Mouse (Mus musculus): ENCODE measurements around the gene G530012D18Rik. TPM values are rescaled to one million over a fixed set of nuclear protein-coding genes. Genes with fewer than 3 reads are reported as not detected.
"Not testable (repeated sequence)": the region's sequence is repeated elsewhere in the genome, so short reads cannot be mapped to it uniquely, and the experiment has no call there.

The G530012D18Rik gene
- total RNA-seq (2021), result not detected
- long read RNA-seq, experiment 1, result 0 reads
- long read RNA-seq, experiment 2, result 0 reads

DNA sequence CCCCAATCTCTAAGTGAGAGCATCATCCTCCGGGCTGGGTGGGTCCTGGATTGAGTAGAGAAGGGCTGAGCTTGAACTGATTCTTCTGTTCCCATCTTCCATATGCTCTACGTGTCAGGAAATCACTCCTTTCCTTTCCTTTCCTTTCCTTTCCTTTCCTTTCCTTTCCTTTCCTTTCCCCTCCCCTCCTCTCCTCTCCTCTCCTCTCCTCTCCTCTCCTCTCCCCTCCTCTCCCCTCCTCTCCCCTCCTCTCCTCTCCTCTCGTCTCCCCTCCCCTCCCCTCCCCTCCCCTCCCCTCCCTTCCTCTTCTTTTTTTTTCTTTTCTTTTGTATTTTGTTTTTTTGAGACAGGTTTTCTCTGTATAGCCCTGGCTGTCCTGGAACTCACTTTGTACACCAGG, at the start of gene G530012D18Rik:
Gene G530012D18Rik (plus strand): TSS at position 301 of the 400 bp plus-strand sequence.
- not testable (repeated sequence) for DNase-seq

DNA sequence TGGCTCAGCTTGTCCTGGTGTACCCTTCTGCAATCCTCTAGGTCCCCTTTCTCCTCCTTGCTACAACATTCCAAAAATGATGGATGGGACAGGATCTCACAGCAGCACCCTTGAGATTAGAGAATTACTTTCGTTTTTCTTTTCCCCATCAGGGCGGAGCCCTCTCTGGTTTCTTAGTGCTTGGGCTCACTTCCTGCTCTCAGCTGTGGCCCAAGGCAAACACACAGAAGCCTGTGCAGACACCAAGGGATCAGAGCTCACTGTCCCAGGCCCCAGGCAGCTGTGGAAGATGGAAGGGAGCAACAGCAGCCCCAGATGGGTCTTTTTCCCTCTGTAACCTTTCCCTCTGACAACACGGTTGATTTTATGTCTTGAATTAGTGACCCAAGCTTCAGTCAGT, 49.1 kb upstream of the G530012D18Rik start:
- not testable (repeated sequence) for DNase-seq

DNA sequence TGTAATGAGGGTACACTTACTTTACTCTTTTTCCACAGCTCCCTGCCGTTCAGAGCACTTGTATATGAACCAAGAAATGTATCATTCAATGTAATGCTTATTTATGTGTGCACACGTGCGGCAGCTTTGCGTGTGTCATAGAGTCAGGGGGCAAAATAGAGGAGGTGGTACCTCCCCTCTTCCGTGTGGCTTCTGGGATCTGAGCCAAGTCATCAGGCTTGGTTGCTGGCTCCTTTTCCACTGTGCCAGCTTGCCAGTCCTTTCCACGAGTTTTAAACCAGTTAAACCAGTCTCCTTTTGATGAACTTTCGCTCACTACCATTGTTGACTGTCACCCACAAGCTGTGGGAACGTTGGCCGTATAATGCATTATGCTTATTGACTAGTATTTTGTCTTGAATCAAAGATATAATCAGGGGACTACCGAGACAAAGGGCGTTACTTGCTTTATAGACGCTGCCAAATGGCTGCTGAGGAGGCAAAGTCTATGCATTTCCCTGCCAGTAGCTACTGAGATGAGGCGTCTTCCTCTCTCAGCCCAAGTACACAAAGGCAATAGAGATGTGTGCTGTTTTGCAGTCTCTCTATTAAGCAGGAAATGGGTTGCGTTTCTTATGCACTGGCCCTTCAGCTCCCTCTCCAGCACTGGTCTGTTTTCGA, 46.9 kb upstream of the G530012D18Rik start:
- DNase-seq, result peak; percentile 10

DNA sequence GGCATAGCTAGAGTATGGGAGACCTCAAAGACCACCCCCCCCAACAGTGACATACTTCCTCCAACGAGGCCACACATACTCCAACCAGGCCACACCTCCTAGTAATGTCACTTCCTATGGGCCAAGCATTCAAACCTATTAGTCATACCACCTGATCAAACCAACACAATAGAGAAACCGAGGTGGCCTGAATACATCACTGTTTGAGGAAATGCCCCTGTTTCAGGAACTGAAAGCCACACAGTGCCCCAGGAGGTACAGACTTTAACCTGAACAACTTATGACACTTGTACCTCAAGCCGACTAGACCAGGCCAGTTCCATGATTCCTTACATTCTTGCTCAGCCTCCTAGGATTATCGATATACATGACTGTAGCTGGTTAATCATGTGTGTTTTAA, 31.7 kb upstream of the G530012D18Rik start:
- not testable (repeated sequence) for DNase-seq

DNA sequence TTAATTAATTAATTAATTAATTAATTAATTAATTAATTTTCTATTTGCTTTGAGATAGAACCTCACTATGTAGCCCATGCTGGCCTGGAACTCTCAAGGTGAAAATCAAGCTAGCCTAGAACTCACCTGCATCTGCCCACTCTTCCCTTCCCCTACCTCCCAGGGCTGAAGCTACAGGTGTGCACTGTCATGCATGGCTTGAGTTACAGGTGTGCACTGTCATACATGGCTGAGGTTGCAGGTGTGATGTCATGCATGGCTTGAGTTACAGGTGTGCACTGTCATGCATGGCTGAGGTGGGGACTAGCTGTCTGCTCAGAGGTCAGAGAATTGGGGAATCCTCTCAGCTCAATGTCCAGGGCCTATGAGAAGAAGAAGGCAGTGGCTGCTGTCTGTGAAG, 29.0 kb upstream of the G530012D18Rik start:
- DNase-seq, result not testable (repeated sequence)

DNA sequence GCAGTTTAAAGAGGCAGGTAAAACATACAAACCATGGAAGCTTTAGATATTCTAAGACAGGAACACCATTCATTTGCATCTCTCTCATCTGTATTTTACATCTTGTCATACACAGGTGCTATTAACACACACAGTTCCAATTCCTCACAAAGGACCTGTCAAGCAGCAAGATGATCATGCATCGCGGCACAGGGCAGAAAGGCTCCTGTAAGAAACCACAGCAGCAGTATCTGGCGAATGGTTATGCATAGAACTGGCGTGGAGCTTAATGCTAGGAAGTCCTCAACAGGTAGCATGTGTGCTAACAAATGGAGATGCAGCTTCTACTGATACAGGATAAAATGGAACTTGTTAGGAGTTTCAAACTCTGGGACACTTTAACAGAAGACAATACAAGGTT, 20.2 kb upstream of the G530012D18Rik start:
- peak; percentile 21 for DNase-seq

DNA sequence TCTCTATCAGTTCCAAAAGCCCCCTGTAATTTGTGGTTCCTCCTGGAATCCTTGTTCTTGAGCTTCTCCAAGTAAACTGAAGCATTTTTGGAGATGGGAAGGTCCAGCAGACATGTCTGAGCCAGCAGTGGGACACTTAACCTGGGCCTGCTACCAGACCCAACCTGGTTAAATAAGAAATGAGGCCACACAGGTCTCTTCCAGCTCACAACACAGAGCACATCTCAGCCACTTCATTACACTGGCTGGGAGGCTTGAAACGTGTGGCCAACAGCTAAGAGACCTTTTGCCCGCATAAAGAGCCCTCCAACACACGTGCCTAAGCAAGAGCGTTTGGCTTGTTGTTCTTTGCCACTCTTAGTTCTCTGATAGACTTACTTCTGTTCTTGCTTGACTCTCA, 1.9 kb upstream of the G530012D18Rik start:
- not testable (repeated sequence) for DNase-seq

DNA sequence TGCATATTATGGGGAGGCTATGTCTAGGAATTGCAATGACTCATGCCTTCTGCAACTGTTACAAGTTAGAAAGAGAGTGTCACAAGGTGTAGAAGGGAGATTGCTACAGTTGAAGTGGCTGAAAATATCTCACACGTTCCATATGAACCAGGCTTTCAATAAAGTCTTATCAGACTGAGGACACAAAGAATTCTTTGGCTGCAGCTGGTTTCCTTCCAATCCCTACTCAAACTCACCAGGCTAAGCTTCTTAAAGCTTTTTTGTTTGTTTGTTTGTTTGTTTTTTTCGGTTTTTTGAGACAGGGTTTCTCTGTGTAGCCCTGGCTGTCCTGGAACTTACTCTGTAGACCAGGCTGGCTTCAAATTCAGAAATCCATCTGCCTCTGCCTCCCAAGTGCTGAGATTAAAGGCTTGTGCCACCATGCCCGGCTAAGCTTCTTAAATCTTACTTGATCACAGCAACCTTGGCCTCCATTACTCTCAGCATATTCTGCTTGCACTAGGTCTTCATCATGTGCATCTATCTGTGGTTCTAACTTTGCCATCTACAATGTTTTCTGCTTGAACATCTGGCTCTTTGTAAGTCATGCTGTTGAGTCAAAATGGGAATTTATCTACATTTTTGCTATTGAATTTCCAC, 3.0 kb downstream of the G530012D18Rik start:
- not testable (repeated sequence) for DNase-seq

DNA sequence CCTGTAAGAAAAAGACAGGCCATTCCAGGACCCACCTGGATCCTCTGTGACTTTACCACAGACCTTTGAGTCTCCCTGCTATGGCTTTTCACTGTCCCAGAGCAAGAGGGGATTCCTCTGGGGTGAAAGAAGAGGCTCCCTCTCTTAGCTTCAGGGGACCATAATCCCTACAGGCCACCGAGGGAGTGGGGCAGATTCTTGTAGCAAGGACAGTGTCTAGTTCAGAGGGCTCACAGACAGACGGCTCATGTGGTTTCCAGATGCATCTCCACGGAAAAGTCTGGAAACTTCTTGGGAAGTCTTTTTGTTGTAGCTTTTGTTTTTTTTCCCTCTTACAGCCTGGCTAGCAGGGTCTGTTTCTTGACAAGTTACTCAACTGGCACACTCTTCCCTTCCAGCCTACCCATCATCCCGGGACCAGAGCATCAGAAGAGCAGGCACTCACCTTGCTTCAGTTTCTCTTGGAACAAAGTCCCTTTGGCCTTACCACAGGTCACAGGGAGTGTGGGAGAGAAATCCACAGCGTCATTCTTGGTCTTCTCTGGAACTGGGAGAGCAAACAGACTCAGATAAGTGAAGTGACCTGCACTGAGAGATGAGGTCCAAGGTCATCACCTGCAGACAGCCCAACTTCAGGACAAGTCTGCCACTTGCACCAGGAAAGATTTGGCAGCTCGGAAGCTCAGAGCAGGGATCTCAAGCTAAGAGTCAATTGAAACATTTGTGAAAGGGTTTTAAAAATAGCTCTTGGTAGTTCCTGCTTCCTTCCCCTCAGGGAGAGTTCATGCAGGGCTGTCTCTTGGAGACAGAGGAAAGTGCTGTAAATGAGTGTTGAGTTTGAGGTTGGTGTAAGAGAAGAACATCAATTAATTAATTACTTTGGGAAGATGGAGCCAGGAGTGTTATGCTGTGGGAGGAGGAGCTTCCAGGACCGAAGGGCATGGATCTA, 4.0 kb downstream of the G530012D18Rik start:
- not testable (repeated sequence) for DNase-seq

DNA sequence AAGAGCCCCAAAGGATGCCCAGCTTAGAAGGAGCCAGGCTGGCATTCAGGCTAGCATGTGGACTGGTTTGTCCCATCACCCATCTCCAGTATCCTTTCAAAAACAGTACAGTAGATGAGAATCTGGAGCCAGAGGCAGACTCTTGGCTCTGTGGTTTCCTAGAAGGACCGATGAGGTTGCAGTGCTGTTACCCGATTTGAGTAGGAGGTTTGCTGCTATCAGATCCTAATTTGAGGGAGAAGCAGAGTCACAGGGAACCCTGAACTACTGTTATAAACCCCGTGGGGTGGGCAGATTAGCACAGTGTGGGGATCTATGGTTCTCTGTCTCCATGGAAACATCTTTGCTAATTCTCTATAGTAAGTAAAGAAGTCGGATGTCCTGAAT, 4.7 kb downstream of the G530012D18Rik start:
- not testable (repeated sequence) for DNase-seq

DNA sequence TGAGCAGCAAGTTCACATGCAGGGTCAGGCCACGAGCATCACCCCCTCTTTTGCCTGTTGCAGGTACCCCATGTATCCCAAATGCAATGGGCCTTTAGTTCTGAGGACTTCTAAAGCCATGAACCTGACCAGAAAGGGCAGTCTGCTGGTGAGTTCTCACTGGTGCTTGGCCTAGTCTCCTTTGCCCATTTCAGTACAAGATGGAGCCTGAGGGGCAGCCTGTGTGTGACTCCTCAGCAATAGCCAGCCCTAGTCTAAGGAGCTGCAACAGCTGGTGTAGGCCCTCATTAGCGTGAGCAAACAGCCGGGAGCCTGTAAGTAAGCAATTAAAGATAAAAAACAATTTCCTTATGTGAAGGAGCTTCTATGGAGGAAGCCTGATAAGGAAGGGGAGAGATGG, 5.1 kb downstream of the G530012D18Rik start:
- DNase-seq, result not testable (repeated sequence)

DNA sequence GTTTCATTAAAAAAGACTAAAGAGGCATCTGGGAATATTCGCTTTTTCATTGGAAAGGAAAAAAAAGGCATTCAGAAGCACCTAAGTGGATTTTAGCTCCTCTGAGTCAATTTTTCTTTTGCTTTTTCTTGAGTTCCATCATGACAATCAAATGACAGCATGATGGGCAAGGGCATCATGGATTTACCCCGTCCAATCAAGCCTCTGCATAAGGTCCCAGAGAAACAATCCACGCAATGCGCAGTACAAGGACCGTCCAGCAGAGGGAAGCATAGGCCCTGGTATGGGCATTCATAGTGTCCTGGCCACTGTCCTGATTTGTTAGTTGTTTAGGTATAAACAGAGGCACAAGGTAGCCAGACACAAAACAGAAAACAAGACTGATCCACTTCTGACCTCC, 6.0 kb downstream of the G530012D18Rik start:
- DNase-seq, result not testable (repeated sequence)

DNA sequence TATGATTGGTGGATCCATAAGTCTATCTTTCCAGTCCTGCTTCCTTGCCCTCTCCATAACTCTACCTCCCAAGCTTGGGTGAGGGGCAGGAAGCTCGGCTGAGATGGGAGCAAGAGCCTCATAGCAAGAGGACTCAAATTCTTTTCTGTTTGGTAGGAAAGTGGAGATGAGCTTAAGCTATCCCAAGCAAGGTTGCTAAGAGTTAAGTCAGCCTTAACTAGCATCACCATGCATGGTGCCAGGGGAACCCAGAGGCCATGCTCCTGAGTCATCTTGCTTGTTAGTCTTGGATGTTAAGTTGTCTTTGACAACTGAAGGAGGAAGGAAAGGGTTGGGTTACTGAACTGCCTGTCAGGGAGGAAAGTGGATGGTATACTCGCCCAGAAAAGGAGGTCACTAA, 13.2 kb downstream of the G530012D18Rik start:
- DNase-seq, result not testable (repeated sequence)

DNA sequence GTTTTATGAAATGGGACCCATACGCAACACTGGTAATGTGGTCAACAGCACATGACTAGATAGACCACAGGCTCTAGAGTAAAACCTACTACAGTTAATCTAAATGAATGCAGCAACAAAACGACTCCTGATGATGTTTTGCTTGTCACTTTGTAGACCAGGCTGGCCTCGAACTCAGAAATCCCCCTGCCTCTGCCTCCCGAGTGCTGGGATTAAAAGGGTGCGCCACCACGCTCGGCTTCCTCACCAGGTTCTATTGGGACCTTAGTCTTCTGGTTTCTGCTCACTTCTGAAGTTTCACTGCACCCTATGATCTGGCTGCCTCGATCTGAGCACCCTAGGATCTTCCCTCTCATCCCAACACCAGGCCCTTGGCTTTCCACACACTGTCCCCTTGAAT, 17.1 kb downstream of the G530012D18Rik start:
- not testable (repeated sequence) for DNase-seq

DNA sequence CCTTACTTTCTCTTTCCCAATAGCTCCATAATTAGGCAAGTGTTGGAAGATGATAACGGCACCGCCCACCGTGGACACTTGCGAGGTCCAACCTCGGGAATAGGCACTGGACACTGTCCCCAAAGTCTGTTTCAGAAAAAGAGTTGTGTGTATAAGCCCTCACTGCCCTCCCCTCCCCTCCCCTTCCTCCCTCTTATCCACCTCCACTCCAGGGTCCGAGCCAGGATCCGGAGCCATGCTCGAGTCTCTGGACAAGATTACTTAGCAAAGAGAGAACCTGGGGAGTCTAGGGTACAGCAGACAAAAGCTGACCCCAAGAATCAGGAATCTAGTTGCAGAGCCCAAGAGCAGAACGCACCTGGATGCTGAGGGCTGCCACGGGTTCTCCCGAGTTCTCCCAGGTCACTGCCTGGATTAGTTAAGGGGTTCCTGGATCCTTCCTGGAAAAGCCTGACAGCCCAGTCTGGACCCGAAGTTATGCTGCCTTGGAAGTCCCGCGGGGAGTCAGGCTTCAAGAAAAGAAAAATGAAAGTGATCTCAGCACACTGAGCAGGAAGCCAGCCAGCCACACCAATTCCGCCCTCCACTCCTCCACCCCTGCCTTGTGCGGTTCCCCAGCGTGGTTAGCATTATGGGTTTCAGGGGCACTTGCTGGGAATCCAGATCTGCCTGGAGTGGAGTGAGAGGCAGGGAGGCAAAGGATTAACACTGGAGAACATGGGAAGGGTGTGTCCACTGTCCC, 23.0 kb downstream of the G530012D18Rik start, which contains the start of gene Sp110:
Gene Sp110 (minus strand): TSS at position 547 of the 742 bp plus-strand sequence.
- not testable (repeated sequence) for DNase-seq

DNA sequence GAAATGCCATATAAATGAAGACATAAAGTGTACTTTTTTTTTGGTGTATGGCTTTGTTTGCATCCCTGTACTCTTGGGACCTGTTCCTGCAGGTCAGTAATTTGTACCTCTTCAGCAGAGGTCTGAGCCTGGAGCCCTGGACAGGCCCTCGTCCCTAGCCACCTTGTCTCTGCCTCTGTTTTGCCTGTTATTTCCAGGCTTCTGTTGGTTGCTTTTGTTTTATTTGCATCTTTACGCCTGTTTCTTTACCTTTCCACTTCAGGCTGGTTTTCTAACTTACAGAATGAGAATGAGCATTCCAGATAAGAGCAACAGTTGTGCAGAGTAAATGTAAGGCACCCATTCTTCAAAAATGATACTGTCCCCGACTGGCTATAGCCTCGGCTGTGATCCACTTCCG, 24.6 kb downstream of the G530012D18Rik start, which contains the start of gene Sp140:
Gene Sp140 (plus strand): TSS at position 301 of the 400 bp plus-strand sequence.
- not testable (repeated sequence) for DNase-seq

DNA sequence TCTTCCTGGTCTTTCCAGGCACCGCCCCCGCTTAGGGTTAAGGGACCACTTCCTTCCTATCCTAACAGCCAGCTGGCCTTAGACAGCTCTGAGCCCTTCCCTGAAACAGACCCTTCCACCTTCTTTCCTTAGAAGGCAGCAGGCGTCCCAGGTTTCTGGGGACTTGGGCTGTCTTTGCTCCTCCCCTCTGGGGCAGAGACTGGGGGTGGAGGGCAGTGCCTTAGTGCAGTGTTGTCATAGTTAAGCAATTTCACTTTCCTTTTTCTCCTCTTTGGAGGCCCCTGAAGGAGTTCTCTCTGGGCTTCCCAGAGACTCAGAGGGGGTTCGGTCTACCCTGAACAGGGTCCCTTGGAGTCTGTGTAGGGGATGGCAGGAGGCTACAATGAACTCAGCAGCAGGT, 25.3 kb downstream of the G530012D18Rik start:
- peak; percentile 19 for DNase-seq

DNA sequence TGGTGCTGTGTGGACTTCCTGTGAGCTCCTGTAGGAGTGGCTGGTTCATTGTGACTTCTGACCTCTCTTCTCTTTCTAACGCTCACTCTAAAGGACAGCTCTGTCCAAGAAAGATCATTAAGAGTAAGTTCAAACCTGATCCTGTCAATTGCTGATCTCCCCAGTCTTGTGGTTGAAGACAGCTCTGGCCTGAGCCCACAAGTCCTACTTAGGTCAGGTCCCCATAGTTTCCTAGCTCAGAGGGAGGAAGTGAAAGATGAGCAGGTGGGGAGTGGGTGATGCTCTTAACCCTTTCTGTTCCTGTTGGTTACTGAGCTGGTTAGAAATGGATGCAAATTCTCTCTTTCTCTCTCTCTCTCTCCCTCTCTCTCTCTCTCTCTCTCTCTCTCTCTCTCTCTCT, 28.9 kb downstream of the G530012D18Rik start:
- DNase-seq, result not testable (repeated sequence)

DNA sequence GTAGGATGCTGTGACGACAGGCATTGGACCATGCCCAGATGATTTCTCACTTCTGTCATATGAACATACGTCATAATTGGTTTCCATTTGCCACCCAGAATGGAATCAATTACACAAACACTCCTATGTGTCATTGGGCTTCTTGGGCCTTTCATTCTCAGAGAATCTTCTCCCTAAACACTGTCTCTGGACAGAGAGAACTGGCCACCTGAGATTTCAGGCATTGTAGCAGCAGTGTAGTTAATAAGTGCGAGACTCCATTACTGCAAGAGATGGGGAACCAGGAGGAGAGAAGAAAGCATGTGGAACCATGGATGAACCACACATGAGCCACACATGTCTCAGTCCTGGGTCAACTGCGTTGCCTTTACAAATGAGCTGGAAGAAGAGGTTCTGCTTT, 32.9 kb downstream of the G530012D18Rik start:
- DNase-seq, result not testable (repeated sequence)

DNA sequence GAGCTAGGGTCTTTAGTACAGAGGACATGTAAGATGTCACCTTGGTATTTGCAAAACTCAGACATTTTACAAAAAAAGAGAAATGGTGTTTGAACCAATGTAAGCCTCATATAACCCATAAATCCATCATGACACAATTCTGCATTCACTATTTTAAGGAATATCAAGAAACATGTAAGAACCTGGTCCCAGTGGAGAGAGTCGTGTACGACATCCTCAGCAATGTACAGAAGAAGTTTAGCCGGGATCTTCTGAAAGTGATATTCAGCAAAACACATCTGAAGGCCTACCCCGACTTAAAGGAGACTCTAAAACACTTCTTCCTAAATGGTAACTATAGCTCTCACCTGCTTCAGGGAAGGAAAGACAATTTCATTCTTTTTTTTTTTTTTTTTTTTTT, 35.1 kb downstream of the G530012D18Rik start:
- DNase-seq, result not testable (repeated sequence)

DNA sequence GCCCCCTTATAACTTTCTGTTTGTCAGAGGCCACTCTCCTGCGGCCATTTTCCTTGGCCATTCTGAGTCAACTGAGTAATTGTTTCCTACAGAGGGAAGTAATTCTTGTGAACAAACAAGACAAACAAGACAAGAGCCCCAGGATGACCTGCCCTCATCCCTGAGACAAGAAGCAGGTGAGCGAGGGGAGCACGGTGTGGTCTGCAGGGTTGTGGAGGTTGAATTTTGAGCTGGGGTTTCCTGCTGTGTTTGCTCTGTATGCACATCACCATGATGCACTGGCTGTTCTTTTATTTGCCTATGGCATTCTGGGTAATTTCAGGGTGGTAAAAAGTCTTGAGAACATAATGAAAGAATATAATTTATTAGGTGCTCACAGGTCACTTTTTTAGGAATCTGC, 39.6 kb downstream of the G530012D18Rik start:
- not testable (repeated sequence) for DNase-seq

Data from gastrocnemius, postnatal 25 days (tissue).